Comparison of ENCODE assay signal across 12 mouse cellular contexts in the genomic region with DNA sequence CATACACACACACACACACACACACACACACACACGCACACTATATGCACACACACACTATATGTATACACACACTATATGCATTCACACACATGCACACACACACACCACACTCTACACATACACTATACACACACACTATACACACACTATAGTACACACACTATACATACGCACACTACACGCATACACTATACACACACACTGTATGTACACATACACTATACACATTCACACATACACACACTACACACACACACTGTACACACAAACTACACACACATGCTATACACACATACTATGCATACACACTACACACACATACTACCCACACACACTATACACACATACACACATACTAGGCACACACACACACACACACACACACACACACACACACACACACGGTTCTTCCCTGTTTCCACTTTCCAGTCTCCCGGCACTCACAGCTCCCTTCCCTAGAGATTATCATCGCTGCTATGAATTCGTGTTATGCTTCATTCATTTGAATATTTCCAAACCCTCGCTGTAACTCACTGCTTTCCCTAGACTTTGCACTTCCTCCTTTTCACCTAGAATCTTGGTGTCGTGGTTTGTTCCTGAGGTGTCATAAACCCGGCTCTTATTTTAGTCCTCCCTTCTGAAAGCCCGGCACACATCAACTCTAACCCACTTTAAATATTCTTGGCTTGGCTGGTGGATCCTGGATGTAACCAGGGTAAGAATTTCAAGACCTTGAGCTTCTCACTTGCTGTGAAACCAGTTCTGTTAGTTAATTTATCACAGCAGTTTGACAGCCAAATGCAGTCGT. TPM values are rescaled to one million over a fixed set of nuclear protein-coding genes. Genes with fewer than 3 reads are reported as not detected.
DNase-seq lines count a peak whose midpoint lies in the region; ATAC-seq lines count a peak whose summit lies in the region.
"Had no signal": no experiment of that assay in that cellular context is flagged by ENCODE, and none has a peak within 500 bp of the region (broad histone marks: within the 10 kb centered on the region; RNA-seq: fewer than 3 reads in every experiment).

No protein-coding gene starts in this region.

- ATAC-seq in forebrain, embryonic 12.5 days (ENCODE audit: low FRiP score): no peak
- no peak for ATAC-seq in forebrain, embryonic 14.5 days
- peak; percentile 89 for ATAC-seq in granulocyte monocyte progenitor cell, adult 5-6 weeks (replicated peaks; ENCODE audit: poor library complexity, severe bottlenecking)
- ATAC-seq in megakaryocyte progenitor cell, adult 5-6 weeks (replicated peaks; ENCODE audit: poor library complexity): peak; percentile 70
- ATAC-seq: hindbrain, postnatal 0 days; liver, embryonic 12.5 days had no signal

- H3K4me3 ChIP-seq in forebrain, embryonic 12.5 days (replicated peaks): no peak overlapping the region
- H3K4me3 ChIP-seq in forebrain, embryonic 14.5 days (ENCODE audit: low read depth, low read length): no peak overlapping the region
- H3K4me3 ChIP-seq: liver, embryonic 12.5 days had no signal

- intact Hi-C loops in left cerebral cortex, postnatal 4 days (cut with DNase I): no loop called here

- WGBS in forebrain, embryonic 12.5 days: 86% methylated on average over 12 of the region's 12 CpGs
- 86% methylated on average over 12 of the region's 12 CpGs for WGBS in forebrain, embryonic 14.5 days

- H3K36me3 ChIP-seq in forebrain, embryonic 12.5 days (replicated peaks): no peaks in the 10 kb centered on the region
- no peaks in the 10 kb centered on the region for H3K36me3 ChIP-seq in forebrain, embryonic 14.5 days (ENCODE audit: control insufficient read depth, insufficient read depth, low read length)
- H3K36me3 ChIP-seq: liver, embryonic 12.5 days had no signal

- H3K4me1 ChIP-seq in forebrain, embryonic 12.5 days: peaks cover 43% of the 10 kb centered on the region
- H3K4me1 ChIP-seq in forebrain, embryonic 14.5 days (ENCODE audit: control insufficient read depth, insufficient read depth, low read length): peaks cover 5% of the 10 kb centered on the region; the same call in 1 of the 2 replicates

- no peak for DNase-seq in forebrain, embryonic 14.5 days (ENCODE audit: low spot score)
- DNase-seq in kidney, adult 8-10 months: peak; percentile 49 to 79
- DNase-seq in kidney, adult 18-20 months: no peak
- no peak for DNase-seq in left cerebral cortex, postnatal 4 days
- no peak for DNase-seq in cerebellum, postnatal 10 days
- DNase-seq: cerebellum, postnatal 25 days; right cerebral cortex, postnatal 4 days had no signal

- H3K4me2 ChIP-seq in forebrain, embryonic 12.5 days: no peak overlapping the region
- H3K4me2 ChIP-seq in forebrain, embryonic 14.5 days (ENCODE audit: low read length): no peak overlapping the region
- H3K4me2 ChIP-seq: liver, embryonic 12.5 days had no signal

- H3K27me3 ChIP-seq in forebrain, embryonic 12.5 days: no peaks in the 10 kb centered on the region
- no peaks in the 10 kb centered on the region for H3K27me3 ChIP-seq in forebrain, embryonic 14.5 days (replicated peaks; ENCODE audit: control insufficient read depth, insufficient read depth, low read length)

- H3K9me3 ChIP-seq in forebrain, embryonic 12.5 days: no peaks in the 10 kb centered on the region
- no peaks in the 10 kb centered on the region for H3K9me3 ChIP-seq in forebrain, embryonic 14.5 days (replicated peaks; ENCODE audit: control insufficient read depth, low read length)
- H3K9me3 ChIP-seq: liver, embryonic 12.5 days had no signal

- H3K27ac ChIP-seq in forebrain, embryonic 12.5 days: 0 out of 2 replicates have a peak overlapping the region, but pooled peaks have one; percentile 13
- no peak overlapping the region for H3K27ac ChIP-seq in forebrain, embryonic 14.5 days (ENCODE audit: low read depth, low read length)
- H3K27ac ChIP-seq: hindbrain, postnatal 0 days; liver, embryonic 12.5 days had no signal

- no peak overlapping the region for H3K9ac ChIP-seq in forebrain, embryonic 12.5 days
- no peak overlapping the region for H3K9ac ChIP-seq in forebrain, embryonic 14.5 days (ENCODE audit: low read length)
- H3K9ac ChIP-seq: liver, embryonic 12.5 days had no signal

RNA-seq across cellular contexts. Expression of a gene that starts 15.4 kb away (rescaled TPM):
- 141 and 143 TPM in 2 replicates for polyA plus RNA-seq in forebrain, embryonic 12.5 days (2016; fragmentation: Nextera tagmentation; extraction: Ambion mirVana)
- 62.0 and 84.9 TPM in 2 replicates for polyA plus RNA-seq in forebrain, embryonic 14.5 days (2014; fragmentation: Nextera tagmentation; extraction: Ambion mirVana)
- 6.4 and 7.2 TPM in 2 replicates for total RNA-seq in granulocyte monocyte progenitor cell, adult 5-6 weeks (2014; fragmentation: Nextera tagmentation)
- 6.1 and 9.7 TPM in 2 replicates for total RNA-seq in granulocyte monocyte progenitor cell, adult 5-6 weeks (2017)
- 4.3 and 5.1 TPM in 2 replicates for total RNA-seq in megakaryocyte progenitor cell, adult 5-6 weeks (2015)
- 6.8 TPM in 2 replicates for total RNA-seq in megakaryocyte progenitor cell, adult 5-6 weeks (2017)
- total RNA-seq in left cerebral cortex, postnatal 4 days (2021): 10 to 100 TPM; 37.6 to 43.8 TPM

Comparison
In these comparisons a context has a peak if more than half of its experiments do, and no peak if none do; other contexts are left out.
1. DNase-seq: peak in kidney, adult 8-10 months (2 of 2); none in forebrain, embryonic 14.5 days (single experiment), kidney, adult 18-20 months (single experiment), left cerebral cortex, postnatal 4 days (single experiment) and cerebellum, postnatal 10 days (0 of 2).
2. ATAC-seq: peak in granulocyte monocyte progenitor cell, adult 5-6 weeks (single experiment) and megakaryocyte progenitor cell, adult 5-6 weeks (single experiment); none in forebrain, embryonic 12.5 days (single experiment) and forebrain, embryonic 14.5 days (single experiment).